Mouse (Mus musculus) CH12.LX (cell line): ENCODE measurements around the gene Fem1b.

Experiments used
- CTCF ChIP-seq, 2 experiments: IDR thresholded peaks in 1 of 2; conservative IDR thresholded peaks in 1 of 2; 2 replicates each; pipeline ENCODE4 v1.5.1; 2011 to 2012; ENCODE audit warnings: low read depth in 2 of 2, low read length in 2 of 2, improper control_type of control experiment in 1 of 2, inconsistent platforms in 1 of 2, mild to moderate bottlenecking in 1 of 2, moderate library complexity in 1 of 2
- EP300 ChIP-seq: IDR thresholded peaks from 2 replicates; pipeline ENCODE4 v1.6.1; 2011; ENCODE audit warnings: low read length, improper control_type of control experiment
- IRF4 ChIP-seq: IDR thresholded peaks from 2 replicates; pipeline ENCODE4 v1.6.1; 2014; ENCODE audit warnings: low read depth, mild to moderate bottlenecking, inconsistent platforms, low read length, improper control_type of control experiment
- JUN ChIP-seq: IDR thresholded peaks from 2 replicates; pipeline ENCODE4 v1.6.1; 2011; ENCODE audit warnings: low read depth, mild to moderate bottlenecking, low read length, improper control_type of control experiment, moderate library complexity; ENCODE audit not compliant: insufficient read depth
- POLR2A ChIP-seq: IDR thresholded peaks from 2 replicates; pipeline ENCODE4 v1.6.1; 2011; ENCODE audit warnings: low read depth, mild to moderate bottlenecking, improper control_type of control experiment, low read length
- RAD21 ChIP-seq: IDR thresholded peaks from 2 replicates; pipeline ENCODE4 v1.6.1; 2011; ENCODE audit warnings: low read depth, mild to moderate bottlenecking, low read length, improper control_type of control experiment, moderate library complexity
- USF2 ChIP-seq: conservative IDR thresholded peaks from 2 replicates; pipeline ENCODE4 v1.6.1; 2011; ENCODE audit warnings: low read depth, low read length, improper control_type of control experiment
- ZNF384 ChIP-seq: IDR thresholded peaks from 2 replicates; pipeline ENCODE4 v1.6.1; 2012; ENCODE audit warnings: low read depth, low read length, improper control_type of control experiment, inconsistent platforms

DNA sequence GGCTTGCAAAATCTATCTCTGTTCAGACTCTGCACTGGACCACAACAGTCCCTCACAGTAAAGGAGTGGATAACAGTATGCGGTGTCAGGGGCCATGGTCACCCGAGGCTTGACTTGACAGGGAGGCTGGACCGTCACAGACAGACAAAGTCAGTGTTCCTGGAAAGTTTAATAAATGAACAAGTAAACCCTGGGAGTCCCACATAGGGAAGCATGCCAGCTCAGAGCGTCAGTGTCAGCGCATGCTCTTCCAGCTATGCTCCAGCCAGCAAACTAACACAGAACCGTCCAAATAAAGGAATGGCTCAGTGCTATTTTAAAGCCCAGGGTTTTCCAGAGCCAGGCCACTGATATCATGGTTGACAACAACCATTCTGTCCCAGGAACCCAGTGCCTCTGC, 65.1 kb downstream of the Fem1b start:
- TF ChIP-seq POLR2A (no peak), CTCF (conservative IDR thresholded peaks at IDR 0.05 in 1 of 2, IDR thresholded peaks at IDR 0.05 in 1 of 2; ENCODE audit: low read depth in 2 of 2, low read length in 2 of 2) (no peak), JUN (no peak), ZNF384 (no peak), EP300 (no peak), RAD21 (no peak), IRF4 (no peak), USF2 (no peak)
